Mouse (Mus musculus) stomach, adult 2 months (tissue): ENCODE measurements around the gene Nepro. TPM values are rescaled to one million over a fixed set of nuclear protein-coding genes. Genes with fewer than 3 reads are reported as not detected.

ENCODE experiments used
- polyA plus RNA-seq: library from polyadenylated mRNA; depleted of rRNA; stranded (reverse); fragments of >200 nt; gene quantifications from 2 replicates; pipeline ENCODE4 v1.2.3, GENCODE M21; 2012; rRNA removed

Gene Nepro
- polyA plus RNA-seq = 0.90 and 2.2 TPM in 2 replicates

GRCm38 (mm10) chr16:44724083-44724787, at the start of gene Nepro:
Nepro (plus strand) TSS chr16:44724301.

GRCm38 (mm10) chr16:44745866-44746562, 21.9 kb downstream of the Nepro start, which contains the start of gene Gtpbp8:
Gtpbp8 (minus strand) TSS chr16:44746363.

GRCm38 (mm10) chr16:44765555-44766319, 41.6 kb downstream of the Nepro start, which contains the start of gene Cd200r1:
Cd200r1 (plus strand) TSS chr16:44765736.

Other genes starting within 250 kb of the Nepro start
- gene Boc, start 165.4 kb upstream of the Nepro start, polyA plus RNA-seq = 5.0 and 5.4 TPM in 2 replicates
- 2.8 and 3.8 TPM in 2 replicates for gene Gtpbp8, start 22.1 kb downstream of the Nepro start, polyA plus RNA-seq
- gene Cd200r1, start 41.4 kb downstream of the Nepro start, polyA plus RNA-seq = 0.16 and 0.28 TPM in 2 replicates
- 0.16 and 0.28 TPM in 2 replicates for gene Cd200r4, start 87.4 kb downstream of the Nepro start, polyA plus RNA-seq
- gene Cd200r2, start 142.8 kb downstream of the Nepro start, polyA plus RNA-seq = not detected in 2 replicates
- 0.30 TPM in 1 of 2 replicates, not detected in the other for gene Cd200r3, start 219.4 kb downstream of the Nepro start, polyA plus RNA-seq